Mouse (Mus musculus): ENCODE results near the gene Rnd1.

- TF ChIP-seq POLR2A (IDR thresholded peaks at IDR 0.05; ENCODE audit: borderline replicate concordance, low read depth, low read length) (no peak), CTCF (IDR thresholded peaks at IDR 0.05; ENCODE audit: low read depth, low read length) (no peak)
Observed at GRCm38 (mm10) chr15:98622199-98622598, 55.1 kb downstream of the Rnd1 start.

Data from bone marrow macrophage, adult 2 months (primary cell).